Mouse (Mus musculus): Measurements from ENCODE around the gene B3galt1. TPM values are rescaled to one million over a fixed set of nuclear protein-coding genes. Genes with fewer than 3 reads are reported as not detected.
A peak's percentile ranks its signal among the peaks of the same experiment; 100 is the strongest.

Gene B3galt1
- total RNA-seq, 2 experiments from 2014 or later = 82.0 to 94.2 TPM

- intact Hi-C loops (cut with DNase I) = no loop called here
- H3K4me3 ChIP-seq = no peak overlapping the region
- no peak for TF ChIP-seq CTCF (IDR thresholded peaks at IDR 0.05)
- H3K27ac ChIP-seq = no peak overlapping the region
- no peak for DNase-seq (ENCODE audit: extremely low spot score in 1 of 2, low spot score in 2 of 2)
These were observed 292.7 kb downstream of the B3galt1 start for GRCm38 (mm10) chr2:67858340-67858739.

- intact Hi-C loops (cut with DNase I) = no loop called here
- no peak for DNase-seq (ENCODE audit: extremely low spot score in 1 of 2, low spot score in 2 of 2)
- no peak for TF ChIP-seq CTCF (IDR thresholded peaks at IDR 0.05)
- no peak overlapping the region for H3K4me3 ChIP-seq
- H3K27ac ChIP-seq = no peak overlapping the region
These were observed 293.3 kb downstream of the B3galt1 start for GRCm38 (mm10) chr2:67859004-67859403.

- TF ChIP-seq CTCF (IDR thresholded peaks at IDR 0.05) = no peak
- DNase-seq (ENCODE audit: extremely low spot score in 1 of 2, low spot score in 2 of 2) = no peak
- Histone ChIP-seq H3K4me3 (no peak overlapping the region), H3K27ac (no peak overlapping the region)
- intact Hi-C loops (cut with DNase I) = no loop called here
These were observed 307.7 kb downstream of the B3galt1 start for GRCm38 (mm10) chr2:67873368-67873767.

GRCm38 (mm10) chr2:67879836-67880235 is 314.2 kb downstream of the B3galt1 start:
- intact Hi-C loops (cut with DNase I) = no loop called here
- no peak for DNase-seq (ENCODE audit: extremely low spot score in 1 of 2, low spot score in 2 of 2)
- TF ChIP-seq CTCF (IDR thresholded peaks at IDR 0.05) = no peak
- no peak overlapping the region for H3K4me3 ChIP-seq
- H3K27ac ChIP-seq = no peak overlapping the region

- intact Hi-C loops (cut with DNase I) = no loop called here
- Histone ChIP-seq H3K4me3 (no peak overlapping the region), H3K27ac (no peak overlapping the region)
- no peak for DNase-seq (ENCODE audit: extremely low spot score in 1 of 2, low spot score in 2 of 2)
- TF ChIP-seq CTCF (IDR thresholded peaks at IDR 0.05) = no peak
These were observed 316.1 kb downstream of the B3galt1 start for GRCm38 (mm10) chr2:67881713-67882281.

- Histone ChIP-seq H3K4me3 (no peak overlapping the region), H3K27ac (peak overlapping the region; percentile 24; the same call in 1 of the 2 replicates)
- intact Hi-C loops (cut with DNase I) = no loop called here
- no peak for TF ChIP-seq CTCF (IDR thresholded peaks at IDR 0.05)
- DNase-seq (ENCODE audit: extremely low spot score in 1 of 2, low spot score in 2 of 2) = no peak
These were observed 332.5 kb downstream of the B3galt1 start for GRCm38 (mm10) chr2:67897956-67898689.

GRCm38 (mm10) chr2:67901574-67901973 is 335.9 kb downstream of the B3galt1 start:
- Histone ChIP-seq H3K4me3 (no peak overlapping the region), H3K27ac (peak overlapping the region; percentile 8; the same call in 1 of the 2 replicates)
- TF ChIP-seq CTCF (IDR thresholded peaks at IDR 0.05) = no peak
- intact Hi-C loops (cut with DNase I) = loop anchor here (10.0 kb wide), 1 partner anchor 443 kb away; no protein-coding TSS in a partner anchor
- DNase-seq (ENCODE audit: extremely low spot score in 1 of 2, low spot score in 2 of 2) = no peak

GRCm38 (mm10) chr2:67902651-67903292 is 337.1 kb downstream of the B3galt1 start:
- Histone ChIP-seq H3K4me3 (no peak overlapping the region), H3K27ac (no peak overlapping the region)
- TF ChIP-seq CTCF (IDR thresholded peaks at IDR 0.05) = no peak
- DNase-seq (ENCODE audit: extremely low spot score in 1 of 2, low spot score in 2 of 2) = no peak
- intact Hi-C loops (cut with DNase I) = loop anchor here (10.0 kb wide), 1 partner anchor 442 kb away; no protein-coding TSS in a partner anchor

GRCm38 (mm10) chr2:67903769-67904168 is 338.1 kb downstream of the B3galt1 start:
- TF ChIP-seq CTCF (IDR thresholded peaks at IDR 0.05) = no peak
- H3K27ac ChIP-seq = no peak overlapping the region
- no peak overlapping the region for H3K4me3 ChIP-seq
- DNase-seq (ENCODE audit: extremely low spot score in 1 of 2, low spot score in 2 of 2) = no peak
- intact Hi-C loops (cut with DNase I) = loop anchor here (10.0 kb wide), 1 partner anchor 441 kb away; no protein-coding TSS in a partner anchor

GRCm38 (mm10) chr2:67931994-67932393 is 366.3 kb downstream of the B3galt1 start:
- no peak for TF ChIP-seq CTCF (IDR thresholded peaks at IDR 0.05)
- DNase-seq (ENCODE audit: extremely low spot score in 1 of 2, low spot score in 2 of 2) = no peak
- intact Hi-C loops (cut with DNase I) = no loop called here
- H3K4me3 ChIP-seq = no peak overlapping the region
- H3K27ac ChIP-seq = no peak overlapping the region

GRCm38 (mm10) chr2:67948408-67948807 is 382.7 kb downstream of the B3galt1 start:
- no peak overlapping the region for H3K27ac ChIP-seq
- H3K4me3 ChIP-seq = no peak overlapping the region
- intact Hi-C loops (cut with DNase I) = no loop called here
- TF ChIP-seq CTCF (IDR thresholded peaks at IDR 0.05) = no peak
- DNase-seq (ENCODE audit: extremely low spot score in 1 of 2, low spot score in 2 of 2) = no peak

- TF ChIP-seq CTCF (IDR thresholded peaks at IDR 0.05) = no peak
- DNase-seq (ENCODE audit: extremely low spot score in 1 of 2, low spot score in 2 of 2) = no peak
- no peak overlapping the region for H3K4me3 ChIP-seq
- H3K27ac ChIP-seq = no peak overlapping the region
- intact Hi-C loops (cut with DNase I) = no loop called here
These were observed 390.5 kb downstream of the B3galt1 start for GRCm38 (mm10) chr2:67956182-67956581.
